Mouse (Mus musculus) embryo, embryonic 10.5 days (tissue): ENCODE measurements at regions not wholly inside any gene's neighbourhood (a gene's known extent, or its start where the extent isn't known, plus 50 kb on each side); places are given as distances from the start of the nearest gene placed in this dataset.

ENCODE experiments used
- DNase-seq: peaks from one replicate; pipeline ENCODE4 v3.0.0-alpha.2; 2015; ENCODE audit warnings: low spot score

DNA sequence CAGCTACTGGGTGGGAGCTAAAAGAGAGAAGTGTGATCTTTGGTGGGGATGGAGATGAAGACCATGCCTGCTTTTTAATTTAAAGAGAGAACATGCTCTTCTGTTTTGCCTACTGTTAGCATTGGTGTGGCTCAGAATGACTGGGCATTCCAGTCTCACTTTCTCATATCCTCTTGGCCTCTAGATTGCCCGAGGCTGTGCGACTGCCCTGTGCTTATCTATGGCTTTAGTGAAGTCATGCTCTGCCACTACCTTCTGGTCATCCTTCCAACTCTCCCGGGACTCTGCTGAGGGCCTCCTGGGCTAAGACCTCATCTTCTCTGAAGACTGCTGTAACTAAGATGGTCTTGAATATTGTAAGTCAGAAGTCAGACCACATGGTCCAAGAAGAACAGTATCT is 147.5 kb upstream of the Dusp10 start:
- no peak for DNase-seq

DNA sequence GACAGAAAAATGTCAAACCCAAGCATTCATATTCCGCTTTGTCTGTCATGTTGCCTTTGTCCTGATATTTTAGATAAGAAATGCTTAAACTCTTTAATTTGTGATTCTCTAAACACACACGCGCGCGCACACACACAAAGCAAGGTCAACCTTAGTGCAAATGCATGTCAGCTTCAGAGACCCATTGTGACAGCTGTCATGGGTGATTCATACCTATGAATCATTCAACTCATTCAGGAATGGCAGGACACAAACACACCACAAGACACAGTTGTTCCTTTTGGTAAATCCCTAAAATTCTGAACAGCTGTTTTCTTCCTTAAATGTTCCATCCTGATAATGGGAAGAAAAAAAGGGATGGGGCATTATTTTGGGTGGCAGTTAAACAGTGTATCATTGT is 144.1 kb upstream of the Dusp10 start:
- no peak for DNase-seq

DNA sequence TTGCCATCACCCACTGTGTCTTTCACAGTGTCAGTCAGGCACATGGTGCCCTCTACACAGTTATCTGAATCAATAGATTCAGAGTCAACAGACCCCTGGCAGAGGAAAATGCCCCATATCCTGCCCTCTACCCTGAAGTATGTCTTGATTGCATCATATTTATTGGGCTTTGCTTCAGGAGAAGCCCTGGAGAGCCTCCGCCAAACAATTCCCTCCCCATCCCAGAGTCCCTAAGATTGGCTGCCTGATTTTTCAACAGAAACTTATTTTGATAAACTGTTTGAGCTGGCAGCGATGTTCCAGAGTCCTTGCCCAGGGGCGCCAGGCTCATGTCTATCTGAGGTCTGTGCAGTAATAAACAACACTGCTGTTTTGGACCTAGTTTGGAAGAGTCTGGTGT is 117.2 kb upstream of the Dusp10 start:
- DNase-seq = no peak

DNA sequence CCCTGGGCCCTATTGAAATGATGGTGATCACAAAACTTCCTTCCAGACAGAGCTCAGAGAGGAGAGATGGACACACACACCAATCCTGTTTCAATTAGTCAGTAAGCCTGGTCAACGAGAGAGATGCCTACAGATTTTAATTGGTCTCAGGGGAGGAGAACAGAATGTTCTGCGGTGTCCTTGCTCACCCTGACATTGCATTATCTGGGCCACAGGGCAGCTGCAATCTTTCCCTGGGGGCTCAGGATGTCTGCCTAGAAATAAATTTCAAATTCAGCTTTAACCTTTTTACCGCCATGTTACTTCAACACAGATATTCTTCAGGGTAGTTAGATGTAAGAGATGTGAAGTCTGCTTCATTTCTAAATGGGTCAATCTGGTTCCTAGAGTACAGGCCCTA is 115.0 kb upstream of the Dusp10 start:
- DNase-seq = no peak

DNA sequence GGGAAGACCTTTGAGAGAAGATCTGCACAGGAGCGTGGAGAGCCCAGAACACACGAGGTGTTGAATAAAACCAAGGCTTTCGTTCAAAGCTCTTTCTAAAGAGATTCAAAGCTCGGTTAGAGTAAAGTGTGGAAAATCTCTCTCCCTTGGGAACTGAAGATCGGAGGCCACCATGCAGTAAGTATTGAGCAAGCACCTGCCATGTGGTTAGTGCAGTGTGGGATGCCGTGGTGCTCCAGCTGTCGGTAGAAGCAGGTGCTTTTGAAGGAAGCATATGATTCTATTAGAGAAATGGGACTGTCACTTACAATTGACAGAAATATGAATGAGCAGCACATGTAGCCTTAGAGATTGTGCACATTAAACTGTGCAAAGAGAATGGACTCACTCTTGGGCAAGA is 108.5 kb upstream of the Dusp10 start:
- no peak for DNase-seq

DNA sequence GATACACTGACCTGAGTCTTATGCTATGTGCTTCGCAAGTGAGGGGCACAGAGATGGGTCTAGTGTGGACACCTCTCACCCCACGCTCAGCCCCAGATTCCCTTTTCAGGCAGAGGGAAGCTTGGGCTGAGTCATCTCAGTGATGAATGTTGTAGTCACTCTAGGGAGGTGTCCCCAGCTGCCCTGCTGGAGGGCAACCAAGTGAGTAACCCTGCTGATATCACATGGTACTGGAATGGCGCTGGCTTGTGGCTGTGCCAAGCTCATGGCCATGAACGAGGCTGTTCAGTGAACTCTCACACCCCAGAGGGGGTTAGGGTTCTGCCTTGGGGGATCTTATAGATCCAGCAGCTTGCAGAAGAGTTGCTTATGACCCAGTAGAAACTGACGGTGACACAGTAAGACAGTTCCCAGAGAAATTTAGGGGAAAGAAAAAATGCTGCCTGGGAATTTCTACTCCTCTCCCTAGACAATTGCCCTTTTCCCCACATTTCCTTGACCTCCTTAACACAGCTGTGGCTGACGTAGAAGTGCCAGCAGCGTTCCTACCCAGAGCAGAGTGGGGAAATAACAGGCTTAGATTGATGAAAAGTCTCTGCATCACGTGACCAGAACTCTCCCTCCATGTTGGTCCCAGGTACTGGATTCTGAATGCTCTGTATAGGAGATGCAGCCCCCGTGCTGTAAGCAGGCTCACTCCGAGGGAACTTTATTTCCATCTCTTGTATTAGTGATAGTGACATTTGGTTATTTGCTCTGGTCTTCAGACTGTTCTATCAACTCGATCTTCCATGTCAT is 107.6 kb upstream of the Dusp10 start:
- no peak for DNase-seq

DNA sequence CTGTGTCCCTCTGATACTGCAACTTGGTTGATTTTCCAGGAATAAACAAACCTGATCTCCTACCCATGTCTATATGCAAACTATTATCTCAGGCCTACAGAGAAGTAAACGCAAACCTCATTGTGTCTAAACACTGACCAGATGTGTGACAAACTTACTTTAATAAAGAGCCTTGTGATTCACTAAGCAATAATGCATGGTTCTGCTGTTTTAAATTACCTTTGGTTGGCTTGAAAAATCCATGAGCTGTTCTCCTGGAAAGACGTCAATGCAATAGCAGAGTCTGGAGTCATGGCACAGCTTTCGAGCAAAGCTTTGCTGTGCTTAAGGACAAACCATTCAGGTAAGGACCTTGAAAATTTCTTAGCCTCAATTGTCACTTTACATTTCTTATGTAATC is 95.4 kb upstream of the Dusp10 start:
- DNase-seq = no peak

DNA sequence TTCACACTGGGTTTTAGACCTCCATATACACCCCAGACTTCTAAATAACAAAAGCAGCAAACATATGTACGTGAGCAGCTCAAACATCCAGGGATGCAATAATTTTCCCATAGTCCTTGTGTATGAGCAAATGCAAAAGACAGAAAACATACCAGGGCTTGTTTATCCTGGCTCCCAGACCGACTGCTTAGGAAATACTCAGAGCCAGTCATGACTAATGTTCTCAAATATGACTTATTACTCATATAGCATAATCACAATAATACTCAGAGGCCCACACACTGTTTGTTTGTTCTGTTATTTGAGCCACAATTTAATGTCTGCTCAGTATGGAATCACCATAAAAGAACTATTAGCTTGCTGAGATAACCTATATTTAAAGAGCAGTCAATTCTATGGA is 91.8 kb upstream of the Dusp10 start:
- DNase-seq = no peak

DNA sequence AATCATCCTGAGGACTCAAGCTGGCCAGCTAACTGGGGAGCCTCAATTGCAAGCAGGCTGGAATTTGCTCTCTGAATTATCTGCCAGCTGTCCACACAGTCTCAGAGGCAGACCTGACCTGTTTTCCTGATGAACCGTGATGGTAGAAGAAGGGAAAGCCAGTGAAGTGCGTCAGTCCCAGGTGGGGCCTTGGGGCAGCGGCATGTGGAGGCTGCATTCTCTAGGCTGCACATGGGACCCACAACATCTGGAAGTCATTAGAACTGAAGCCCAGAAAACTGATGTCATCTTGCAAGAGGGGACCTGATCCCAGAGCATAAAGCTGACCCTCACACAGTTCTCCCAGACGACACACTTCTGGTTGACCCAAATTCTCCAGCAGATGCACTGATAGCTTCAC is 84.6 kb upstream of the Dusp10 start:
- DNase-seq = peak; percentile 15

DNA sequence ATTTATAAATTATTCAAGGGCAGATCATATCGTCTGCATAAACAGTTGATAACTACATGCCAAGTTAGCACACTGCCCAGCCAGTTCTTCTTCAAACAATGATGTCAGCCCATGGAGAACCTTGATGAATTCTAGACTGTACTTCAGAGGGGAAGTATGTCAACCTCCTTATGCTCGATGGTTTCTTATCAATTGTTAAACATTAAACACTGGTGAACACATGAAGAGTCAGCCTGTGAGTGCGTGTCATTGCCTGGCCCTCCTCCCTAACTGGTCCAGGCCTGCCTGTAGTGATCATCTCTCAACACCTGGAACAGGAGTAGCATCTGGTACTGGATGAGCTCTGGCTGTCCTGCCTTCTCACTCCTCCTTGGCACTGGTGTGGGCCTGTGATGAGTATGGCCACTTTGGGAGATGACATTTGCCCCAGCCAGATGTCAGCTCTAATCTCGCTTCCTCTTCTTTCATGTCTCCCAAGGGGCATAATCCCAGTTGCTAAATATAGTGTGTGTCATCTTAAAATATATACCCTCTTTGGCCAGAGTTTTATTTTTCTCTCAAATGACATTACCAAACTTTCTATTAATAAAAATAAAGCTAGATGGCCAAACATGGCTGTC is 82.6 kb upstream of the Dusp10 start:
- no peak for DNase-seq

DNA sequence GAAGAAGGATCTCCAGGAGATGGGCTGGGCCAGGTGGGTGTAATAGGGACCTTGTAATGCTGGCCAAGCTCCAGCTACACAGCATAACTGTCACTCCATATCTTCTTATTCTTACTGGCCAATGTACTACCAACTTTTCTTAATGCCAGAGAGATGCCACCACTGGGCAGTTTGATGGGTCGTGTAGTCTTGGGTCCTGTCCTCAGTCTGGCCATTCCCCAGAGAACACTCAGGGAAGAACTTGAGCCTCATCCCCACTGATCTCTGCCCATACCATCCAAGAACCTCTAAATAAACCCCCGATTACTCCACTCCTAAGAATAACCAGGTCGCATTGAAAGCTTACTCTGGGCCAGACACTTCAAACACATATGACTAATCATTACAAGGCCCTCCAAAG is 82.0 kb upstream of the Dusp10 start:
- DNase-seq = no peak

DNA sequence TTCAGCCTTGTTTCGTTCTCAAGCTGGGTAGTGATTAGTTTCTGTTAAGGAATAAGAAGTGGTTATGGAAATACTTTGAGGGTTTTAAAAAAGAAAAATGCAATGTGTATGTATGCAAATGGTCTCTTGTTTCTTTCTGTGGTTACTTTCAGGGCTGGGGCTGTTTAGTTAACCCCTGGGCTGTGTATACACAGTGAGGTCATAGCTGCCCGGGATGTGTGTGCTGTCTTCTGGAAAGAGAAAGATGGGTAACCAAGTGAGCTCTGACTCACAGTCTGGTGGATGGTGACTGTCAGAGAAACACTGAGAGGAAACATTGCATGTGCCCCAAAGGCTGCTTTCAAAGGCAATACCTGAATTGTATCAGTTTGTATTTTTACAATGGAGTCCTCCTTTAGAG is 79.3 kb upstream of the Dusp10 start:
- DNase-seq = no peak

DNA sequence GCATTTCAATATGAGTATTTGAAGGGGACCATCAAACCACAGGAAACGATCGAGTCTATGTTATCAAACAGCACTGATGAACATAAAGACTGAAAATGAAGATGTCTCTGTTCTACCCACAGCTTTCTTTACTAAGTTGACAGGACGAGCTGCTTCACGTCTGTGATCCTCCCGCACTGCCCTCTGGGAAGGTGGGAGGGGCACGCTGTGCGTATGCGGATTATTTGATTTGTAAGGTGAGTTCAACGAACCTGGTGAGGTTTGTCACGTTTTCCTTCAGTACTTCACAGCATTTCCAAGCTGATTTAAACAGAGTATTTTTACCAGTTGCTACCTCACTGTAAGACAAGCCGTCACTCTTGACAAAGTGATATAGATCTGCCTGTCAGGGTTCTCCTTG is 75.9 kb upstream of the Dusp10 start:
- no peak for DNase-seq

DNA sequence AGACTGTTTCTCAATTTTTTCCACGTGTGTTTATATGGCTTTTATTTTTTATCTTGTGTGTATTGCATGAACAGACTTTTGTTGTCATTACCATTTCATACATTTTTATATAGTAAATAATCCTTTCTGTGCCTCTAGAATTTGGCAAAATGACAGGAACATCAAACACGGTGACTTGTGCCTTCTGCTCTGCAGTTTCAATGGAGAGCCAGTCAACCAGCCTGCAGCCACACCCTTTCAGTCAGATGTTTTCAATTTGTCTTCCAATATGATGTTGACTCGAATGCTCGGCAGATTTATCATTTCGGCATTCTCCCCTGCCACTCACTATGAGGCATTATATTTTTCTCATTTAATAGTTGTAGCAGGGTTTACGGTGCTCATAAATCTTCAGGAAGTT is 74.7 kb upstream of the Dusp10 start:
- no peak for DNase-seq

DNA sequence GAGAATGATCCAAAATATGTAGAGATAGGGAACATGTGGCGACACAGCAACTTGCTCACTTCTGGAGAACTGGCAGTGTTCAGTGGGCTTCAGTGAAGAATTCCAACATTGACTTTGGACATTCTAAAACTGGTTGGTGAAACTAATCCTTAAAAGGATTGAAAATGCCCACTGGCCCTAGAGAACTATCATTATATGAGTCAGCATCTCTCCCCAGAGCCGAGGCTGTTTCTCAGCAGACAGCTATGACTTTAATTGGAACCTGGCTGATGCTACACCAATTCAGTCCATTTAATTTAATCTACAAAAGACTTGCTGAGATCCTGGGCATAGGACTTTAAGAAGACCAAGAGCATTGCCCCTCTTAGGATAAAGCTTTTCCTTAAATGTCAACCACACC is 72.4 kb upstream of the Dusp10 start:
- DNase-seq = no peak

DNA sequence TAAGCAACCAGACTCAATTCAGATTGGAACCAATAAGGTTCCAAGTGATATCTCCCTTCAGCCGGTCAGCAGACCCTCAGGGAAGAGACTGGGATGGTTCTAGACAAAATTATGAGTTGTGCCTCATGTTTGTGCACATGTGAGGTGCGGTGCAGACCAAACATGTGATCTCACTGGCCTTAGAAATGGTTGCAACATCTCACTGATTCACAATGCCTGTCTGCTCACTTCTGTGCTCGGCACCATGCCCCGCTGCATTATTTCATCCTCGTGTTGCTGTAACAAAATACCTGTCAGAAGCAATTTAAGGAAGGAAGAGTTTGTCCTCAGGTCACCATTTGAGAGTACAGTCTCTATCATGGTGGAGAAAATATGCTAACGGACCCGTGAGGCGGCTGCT is 66.9 kb upstream of the Dusp10 start:
- no peak for DNase-seq

DNA sequence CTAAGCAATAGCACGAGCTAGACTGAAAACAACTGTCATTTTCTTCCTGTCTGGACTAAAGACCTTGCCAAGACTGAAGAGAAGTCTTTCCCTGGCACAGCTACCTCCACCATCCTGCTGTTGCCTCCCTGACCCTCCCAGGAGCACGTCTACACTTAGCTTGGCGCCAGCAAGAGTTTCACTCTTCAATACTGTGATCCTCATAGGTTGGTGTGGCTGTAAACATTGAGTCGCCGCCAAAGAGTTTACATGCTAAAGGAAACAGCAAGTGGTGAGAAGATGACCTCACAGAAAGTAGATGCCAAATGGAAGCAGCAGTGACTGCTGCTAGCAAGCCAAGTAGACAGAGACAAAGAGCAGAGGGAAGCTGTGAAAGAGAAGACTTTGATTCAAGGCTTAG is 66.0 kb upstream of the Dusp10 start:
- no peak for DNase-seq

DNA sequence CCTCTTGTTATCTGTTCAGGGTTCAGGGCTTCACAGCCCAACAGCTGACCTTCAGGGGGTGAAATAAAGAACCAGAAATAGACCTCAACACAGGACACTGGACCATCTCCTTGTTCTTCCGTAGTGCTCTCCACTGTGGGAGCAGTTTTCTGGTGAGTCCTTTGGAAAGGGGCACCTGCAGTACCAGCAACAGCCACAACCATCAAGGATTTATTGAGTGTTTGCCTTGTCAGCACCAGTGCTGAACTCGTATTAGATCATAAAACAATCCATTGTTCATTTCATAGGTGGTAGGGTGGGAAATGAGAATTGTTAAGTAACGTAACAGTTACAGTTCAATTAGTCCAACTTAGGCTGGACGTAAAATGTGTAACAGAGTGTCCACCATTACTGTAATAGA is 63.9 kb upstream of the Dusp10 start:
- DNase-seq = no peak

DNA sequence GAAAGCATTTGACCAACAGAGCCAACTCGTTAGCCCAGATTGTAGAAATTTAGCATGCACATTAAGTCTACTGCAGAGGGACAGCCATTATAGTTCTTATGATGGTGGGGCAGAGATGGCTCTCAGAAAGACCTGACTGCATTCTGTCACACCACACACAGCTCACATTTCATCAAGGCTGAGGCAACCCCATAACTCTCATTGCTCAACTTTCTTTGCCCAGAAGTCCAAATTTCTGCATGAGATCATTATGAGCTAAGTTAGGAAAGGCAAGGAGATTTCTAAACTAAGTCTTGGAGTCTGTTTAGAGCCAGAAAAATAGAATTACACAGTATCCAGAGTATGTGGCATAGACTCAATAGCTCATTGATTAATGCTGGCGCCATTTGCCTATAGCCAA is 59.0 kb upstream of the Dusp10 start:
- no peak for DNase-seq

DNA sequence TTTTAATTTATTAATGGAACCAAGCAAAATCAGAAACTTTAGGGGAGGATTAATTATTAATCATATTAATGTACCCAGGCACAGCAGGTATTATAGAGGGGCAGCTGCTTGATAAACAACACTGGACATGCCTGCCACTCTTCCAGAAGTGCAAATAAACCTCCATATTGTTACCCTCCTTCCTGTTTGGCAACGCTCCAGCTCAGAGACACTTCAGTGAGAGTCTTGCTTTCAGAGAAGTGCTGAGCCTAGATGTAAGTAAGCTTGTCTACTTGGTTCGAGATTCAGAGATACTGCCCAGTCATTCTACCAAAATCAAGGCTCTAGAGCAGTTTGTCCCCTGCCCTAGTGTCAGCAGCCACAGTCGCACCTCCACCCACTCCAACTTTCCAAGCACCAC is 56.7 kb upstream of the Dusp10 start:
- DNase-seq = no peak

DNA sequence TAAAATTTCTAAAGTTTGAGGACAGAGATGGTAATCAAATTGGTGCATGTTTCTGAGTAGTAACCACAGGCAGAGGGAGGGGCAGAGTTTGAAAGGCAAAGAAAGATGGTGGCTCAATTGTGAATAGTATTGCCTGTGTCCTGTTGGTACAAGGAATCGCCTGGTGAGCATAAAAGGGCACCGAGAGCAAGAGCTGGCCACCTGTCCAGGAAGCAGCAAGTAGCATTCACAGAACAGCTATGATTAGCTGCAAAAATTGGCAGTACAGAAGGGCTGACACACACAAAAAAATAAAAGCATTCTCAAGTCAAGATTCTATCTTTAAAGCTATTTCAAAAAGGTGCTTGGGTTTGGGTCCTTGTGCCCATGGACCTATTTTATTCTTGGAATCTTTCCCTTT is 51.7 kb upstream of the Dusp10 start:
- DNase-seq = no peak

DNA sequence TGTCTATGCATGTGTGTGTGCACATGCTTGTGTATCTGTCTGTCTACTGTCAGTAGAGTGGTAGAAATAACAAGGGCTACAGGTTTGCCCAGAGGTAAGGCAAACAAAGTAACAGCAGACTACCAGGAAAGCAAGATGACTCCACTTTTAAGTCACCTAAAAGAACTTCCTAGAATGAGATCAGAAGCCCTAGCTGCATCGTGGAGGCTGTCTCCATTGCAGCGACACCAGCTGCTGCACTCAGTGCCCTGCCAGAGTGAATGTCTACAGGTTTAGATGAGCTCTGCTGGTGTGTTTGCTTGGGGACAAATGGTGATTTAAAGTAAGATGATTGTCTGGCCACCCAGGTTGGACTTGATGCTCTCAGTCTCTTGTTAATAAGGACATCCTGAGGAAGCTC is 50.6 kb upstream of the Dusp10 start:
- no peak for DNase-seq

DNA sequence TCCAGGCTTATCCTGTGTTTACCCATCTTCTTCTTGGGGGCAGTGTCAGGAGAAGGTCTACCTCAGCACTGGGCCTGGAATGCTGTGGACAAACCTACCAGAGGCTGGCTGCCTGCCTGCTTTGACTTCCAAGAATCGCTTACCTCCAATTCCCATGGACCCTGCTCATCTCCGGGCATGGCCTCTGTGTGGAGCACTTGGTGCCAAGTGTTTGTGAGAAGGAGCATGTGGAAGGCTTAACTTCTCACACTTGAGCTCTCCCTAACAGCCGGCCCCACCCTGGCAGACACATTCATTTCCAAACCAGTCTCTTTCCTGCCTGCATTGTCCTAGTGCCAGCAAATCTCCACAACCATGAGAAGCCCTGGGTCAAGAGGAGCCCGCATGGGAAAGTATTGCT is 49.8 kb upstream of the Dusp10 start:
- DNase-seq = no peak
